Mouse (Mus musculus) right cerebral cortex, postnatal 14 days (tissue): ENCODE results near the gene Ccr4.
"Not testable (repeated sequence)": the region's sequence is repeated elsewhere in the genome, so short reads cannot be mapped to it uniquely, and the experiment has no call there.

Experiments
- DNase-seq: peaks from one replicate; pipeline ENCODE4 v3.0.0; 2022

Gene Ccr4

GRCm38 (mm10) chr9:114520529-114520928, 15.8 kb upstream of the Ccr4 start:
- DNase-seq = not testable (repeated sequence)

- no peak for DNase-seq
Measured at GRCm38 (mm10) chr9:114518812-114519477, 14.2 kb upstream of the Ccr4 start.

- no peak for DNase-seq
Measured at GRCm38 (mm10) chr9:114517924-114518497, 13.3 kb upstream of the Ccr4 start.

GRCm38 (mm10) chr9:114515364-114515763, 10.6 kb upstream of the Ccr4 start, which contains the start of gene C130032M10Rik:
TSS of gene C130032M10Rik (plus strand) at chr9:114515697.
- DNase-seq = no peak

GRCm38 (mm10) chr9:114512831-114513230, 8.1 kb upstream of the Ccr4 start:
- no peak for DNase-seq

GRCm38 (mm10) chr9:114509785-114510184, 5.1 kb upstream of the Ccr4 start:
- DNase-seq = no peak

- no peak for DNase-seq
Measured at GRCm38 (mm10) chr9:114507421-114507820, 2.7 kb upstream of the Ccr4 start.

- DNase-seq = no peak
Measured at GRCm38 (mm10) chr9:114506564-114506963, 1.8 kb upstream of the Ccr4 start.

- no peak for DNase-seq
Measured at GRCm38 (mm10) chr9:114502711-114503427, 1.8 kb downstream of the Ccr4 start.

- no peak for DNase-seq
Measured at GRCm38 (mm10) chr9:114501913-114502312, 2.8 kb downstream of the Ccr4 start.

- DNase-seq = no peak
Measured at GRCm38 (mm10) chr9:114501111-114501510, 3.6 kb downstream of the Ccr4 start.

- DNase-seq = peak; percentile 68
Measured at GRCm38 (mm10) chr9:114499783-114500515, 4.8 kb downstream of the Ccr4 start.

GRCm38 (mm10) chr9:114498218-114498617, 6.5 kb downstream of the Ccr4 start:
- DNase-seq = peak; percentile 94

- no peak for DNase-seq
Measured at GRCm38 (mm10) chr9:114496469-114496868, 8.2 kb downstream of the Ccr4 start.

GRCm38 (mm10) chr9:114487481-114488258, 17.0 kb downstream of the Ccr4 start:
- DNase-seq = no peak

GRCm38 (mm10) chr9:114486808-114487207, 17.9 kb downstream of the Ccr4 start:
- DNase-seq = no peak

GRCm38 (mm10) chr9:114484771-114485170, 19.9 kb downstream of the Ccr4 start:
- no peak for DNase-seq

GRCm38 (mm10) chr9:114480940-114481339, 23.8 kb downstream of the Ccr4 start:
- DNase-seq = no peak

GRCm38 (mm10) chr9:114477019-114477418, 27.7 kb downstream of the Ccr4 start:
- no peak for DNase-seq

- no peak for DNase-seq
Measured at GRCm38 (mm10) chr9:114471892-114472291, 32.8 kb downstream of the Ccr4 start.

GRCm38 (mm10) chr9:114468701-114469100, 36.0 kb downstream of the Ccr4 start:
- DNase-seq = no peak

GRCm38 (mm10) chr9:114468217-114468616, 36.5 kb downstream of the Ccr4 start:
- DNase-seq = no peak

- DNase-seq = no peak
Measured at GRCm38 (mm10) chr9:114466871-114467270, 37.8 kb downstream of the Ccr4 start.
